Mouse (Mus musculus) thymus, postnatal 0 days (tissue): Measurements from ENCODE around the gene Epha3. TPM values are rescaled to one million over a fixed set of nuclear protein-coding genes. Genes with fewer than 3 reads are reported as not detected.

ENCODE experiments used
- DNase-seq: peaks from one replicate; pipeline ENCODE4 v3.0.0-alpha.2; 2015; ENCODE audit warnings: low spot score
- polyA plus RNA-seq: library from polyadenylated mRNA; unstranded; fragments of >200 nt; fragmentation: Nextera tagmentation; extraction: Ambion mirVana; gene quantifications from 2 replicates; pipeline ENCODE4 v1.2.1, GENCODE M21; 2015

Epha3 gene
- polyA plus RNA-seq, 1 experiment from 2014 or later, result 3.4 TPM

DNA sequence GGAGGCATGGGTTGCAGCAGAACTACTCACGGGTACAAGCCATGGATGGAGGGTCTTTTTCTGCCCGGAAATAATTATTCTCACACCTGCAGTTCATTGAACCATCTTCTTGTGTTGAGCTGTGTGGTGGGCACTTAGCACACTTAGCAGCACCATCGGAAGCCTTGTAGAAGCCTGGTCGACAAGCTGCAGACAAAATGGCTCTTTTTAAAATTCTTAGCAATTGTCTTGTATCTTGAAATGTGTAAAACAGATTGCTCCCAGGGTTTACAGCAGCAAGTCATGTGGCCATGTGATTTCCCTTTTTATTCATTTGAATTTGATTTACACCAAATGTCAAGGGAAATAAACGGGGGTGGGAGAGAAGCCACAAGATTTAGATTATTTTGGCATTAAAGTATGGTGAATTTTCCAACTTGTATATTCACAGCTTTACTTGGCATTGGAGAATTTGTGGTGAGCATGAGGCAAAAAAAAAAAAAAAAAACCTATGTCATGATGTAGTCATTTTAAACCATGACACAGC lies 210.5 kb downstream of the Epha3 start:
- no peak for DNase-seq

DNA sequence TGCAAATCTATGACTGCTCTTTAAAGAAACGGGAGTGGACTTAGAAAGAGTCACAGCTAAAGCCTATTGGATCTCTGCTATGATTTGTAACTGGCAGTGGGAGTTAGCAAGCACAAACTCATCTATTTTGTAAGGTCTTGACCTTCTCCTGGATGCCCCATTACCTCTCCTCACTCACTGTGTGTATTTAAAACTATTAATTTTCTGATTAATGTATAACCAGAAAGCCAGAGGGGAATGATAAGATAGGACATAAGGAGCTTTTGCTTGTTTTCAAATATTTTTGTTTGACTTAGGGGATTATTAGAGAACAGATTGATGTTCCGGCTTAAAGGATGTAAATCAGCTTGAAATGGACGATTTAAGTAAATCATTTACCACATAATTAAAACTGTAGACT lies 213.2 kb downstream of the Epha3 start:
- no peak for DNase-seq

DNA sequence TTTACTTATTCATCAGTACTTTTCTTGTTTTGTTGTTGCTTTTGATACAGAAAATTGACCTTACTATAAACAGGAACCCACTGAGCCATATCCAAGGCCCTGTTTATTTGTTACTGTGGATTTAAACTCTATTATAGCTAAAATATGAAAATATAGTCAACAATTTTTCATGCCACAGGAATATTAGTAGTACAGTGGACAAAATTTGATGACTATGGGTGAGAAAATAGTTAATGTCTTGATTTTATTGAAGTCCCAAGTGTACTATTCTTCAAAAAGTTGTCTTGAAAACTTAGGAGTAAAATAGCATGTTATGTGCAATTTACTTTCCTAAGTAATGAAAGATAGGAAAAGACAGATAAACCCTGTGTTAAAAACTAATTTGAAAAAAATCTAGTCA lies 217.4 kb downstream of the Epha3 start:
- no peak for DNase-seq

DNA sequence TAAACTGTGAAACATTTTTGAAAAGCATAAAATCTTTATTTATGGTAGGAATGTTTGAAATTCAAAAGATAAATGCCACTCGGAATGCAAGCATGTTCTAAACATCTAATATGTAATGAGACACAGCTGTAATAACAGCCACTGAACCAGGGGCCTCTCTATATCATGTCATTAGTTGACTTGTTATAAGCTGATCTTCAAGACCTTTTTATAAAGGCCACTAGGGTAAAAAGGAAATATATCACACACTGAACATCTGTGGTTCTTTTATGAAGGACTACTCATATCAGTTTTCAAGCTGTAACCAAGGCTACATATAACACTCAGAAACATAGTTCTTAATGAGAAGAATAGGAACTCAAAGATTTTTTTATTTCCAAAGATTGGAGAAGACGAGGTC lies 221.3 kb downstream of the Epha3 start:
- DNase-seq, result no peak

DNA sequence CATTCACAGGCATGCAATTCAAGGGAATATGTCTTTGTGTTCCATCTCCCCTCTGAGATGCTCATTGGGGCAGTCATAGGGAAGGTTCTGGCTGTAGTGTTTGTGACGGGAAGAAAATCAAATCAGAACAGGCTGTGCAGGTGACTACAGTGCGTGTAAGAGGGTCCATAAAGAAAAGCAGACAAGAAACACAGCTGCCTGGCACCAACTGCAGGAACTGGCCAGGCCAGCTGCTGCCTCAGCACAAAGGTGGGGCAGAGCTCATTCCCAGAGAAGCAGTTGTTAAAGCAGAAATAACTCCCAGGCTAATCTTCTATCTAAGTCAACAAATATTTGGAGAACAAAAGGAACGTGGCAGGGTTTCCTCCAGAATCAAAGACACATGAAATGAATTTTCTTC lies 222.4 kb downstream of the Epha3 start:
- DNase-seq, result no peak

DNA sequence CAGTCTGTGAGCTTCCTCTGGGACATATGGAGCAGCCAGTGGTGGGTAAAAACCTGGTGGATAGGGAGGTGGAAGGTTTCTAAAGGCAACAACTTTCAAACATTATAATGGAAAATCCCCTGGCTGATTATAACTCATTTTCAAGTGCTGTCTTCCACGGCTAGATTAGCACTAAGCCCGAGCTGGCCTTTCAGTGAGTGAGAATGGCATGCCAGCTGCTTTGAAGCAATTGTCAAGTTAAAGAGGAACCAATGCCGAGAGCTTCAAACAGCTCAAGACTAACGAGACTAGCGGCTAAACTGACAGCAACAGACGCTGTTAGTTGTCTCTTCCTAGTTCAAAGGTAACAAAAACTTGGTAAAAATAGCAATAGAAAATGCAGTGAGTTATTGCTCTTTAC lies 225.3 kb downstream of the Epha3 start:
- DNase-seq, result no peak

DNA sequence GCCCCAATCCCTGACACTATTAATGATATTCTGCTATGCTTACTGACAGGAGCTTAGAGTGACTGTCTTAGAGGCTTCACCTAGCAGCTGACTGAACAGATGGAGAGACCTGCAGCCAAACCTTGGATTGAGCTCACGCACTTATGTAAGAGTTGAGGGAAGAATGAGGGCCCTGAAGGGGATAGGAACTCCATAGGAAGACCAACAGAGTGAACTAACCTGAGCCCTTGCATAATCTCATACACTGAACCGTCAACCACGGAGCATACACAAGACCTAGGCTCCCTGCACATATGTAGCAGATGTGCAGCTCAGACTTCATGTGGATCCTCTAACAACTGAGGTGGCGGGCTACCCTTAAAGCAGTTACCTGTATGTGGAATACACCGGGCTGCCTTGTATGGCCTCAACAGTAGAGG lies 230.2 kb downstream of the Epha3 start:
- DNase-seq, result no peak

DNA sequence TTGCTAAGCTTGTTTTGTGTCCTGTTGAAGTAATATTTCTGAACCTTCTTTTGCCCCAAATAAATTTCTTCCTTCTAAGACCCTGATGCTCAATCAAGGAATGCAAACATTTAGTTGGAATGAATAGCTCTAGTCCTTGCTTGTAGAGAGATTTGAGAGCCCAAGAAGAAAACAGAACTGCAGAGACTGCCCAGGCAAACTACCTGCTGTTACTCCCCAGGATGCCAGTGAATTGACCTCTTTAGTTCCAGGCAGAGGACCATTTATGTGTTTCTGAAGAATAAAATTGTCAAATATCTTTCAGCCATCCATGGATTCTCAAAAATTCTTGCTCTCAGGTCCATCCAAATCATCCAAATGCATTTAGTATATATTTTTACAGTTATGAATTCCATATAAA lies 238.7 kb downstream of the Epha3 start:
- no peak for DNase-seq

DNA sequence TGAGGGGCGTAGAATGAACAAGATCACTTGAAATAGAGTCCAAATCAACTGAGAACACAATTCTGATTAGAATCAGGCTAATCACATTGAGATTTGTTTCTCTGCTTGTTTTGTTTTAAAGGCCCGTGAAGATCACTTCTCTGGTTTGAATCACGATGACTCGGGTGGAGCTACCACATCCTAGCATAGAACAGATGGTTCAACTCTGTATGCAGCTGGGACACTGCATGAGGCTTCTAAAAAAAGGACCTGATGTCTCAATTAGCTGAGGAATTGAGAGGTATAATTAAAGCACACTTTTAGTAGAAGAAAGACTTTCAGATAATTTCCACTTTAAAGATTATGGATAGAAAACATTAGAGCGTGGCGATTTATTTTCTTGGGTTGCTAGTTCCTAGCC lies 242.1 kb downstream of the Epha3 start:
- DNase-seq, result no peak

DNA sequence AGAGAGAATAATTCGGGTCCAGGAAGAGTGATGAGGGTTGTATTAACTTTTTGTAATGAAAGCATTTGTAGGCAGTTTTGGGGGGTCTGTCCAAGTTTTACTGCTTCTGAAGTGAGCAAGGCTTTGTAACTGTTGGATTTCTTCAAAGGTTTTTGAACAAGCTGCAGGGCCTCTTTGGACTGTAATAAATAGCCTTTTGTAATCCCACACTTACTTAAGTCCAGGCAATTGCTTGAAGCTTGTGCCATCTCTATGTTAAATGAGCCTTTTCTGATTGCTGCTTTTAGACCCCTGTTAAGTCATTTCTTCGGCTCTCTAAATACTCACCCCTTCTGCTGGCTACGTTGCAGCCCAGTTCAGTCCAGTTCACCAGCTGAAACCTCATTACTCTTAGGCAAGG lies 248.6 kb downstream of the Epha3 start:
- DNase-seq, result no peak

DNA sequence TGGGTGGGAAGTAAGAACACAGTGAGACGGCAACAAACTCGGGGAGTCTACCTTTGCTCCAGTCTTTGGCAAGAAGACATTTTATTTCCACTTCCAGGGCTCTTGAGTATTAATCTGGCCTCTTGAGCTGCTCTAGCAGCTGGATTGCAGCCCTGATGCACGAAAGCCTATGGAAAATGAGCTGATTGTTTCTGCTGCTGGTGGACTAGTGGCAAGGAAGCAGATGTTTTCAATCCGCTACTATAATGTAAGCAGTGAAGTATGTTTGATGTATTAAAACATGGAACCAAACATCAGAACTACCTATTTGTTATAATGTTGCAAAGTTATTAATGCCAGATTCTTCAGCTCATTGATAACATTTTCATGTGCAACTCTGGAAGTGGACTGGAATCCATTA lies 251.0 kb downstream of the Epha3 start:
- no peak for DNase-seq

DNA sequence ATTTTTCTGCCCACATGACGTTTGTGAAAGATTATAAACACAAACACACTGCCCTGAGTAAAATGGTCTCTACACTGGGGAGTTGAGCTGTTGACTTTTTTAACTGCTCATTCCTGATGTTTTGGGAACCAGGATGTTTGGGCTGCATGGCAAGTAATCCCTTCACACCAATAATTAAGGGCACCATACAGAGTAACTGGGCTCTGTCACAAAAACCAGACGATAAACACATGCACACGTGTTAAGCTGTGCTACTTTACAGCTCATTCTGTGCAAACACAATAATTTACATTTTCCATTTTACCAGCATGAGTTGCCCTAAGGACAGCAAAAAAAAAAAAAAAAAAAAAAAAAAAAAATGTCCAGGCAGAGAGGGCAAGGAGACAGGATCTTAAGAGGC lies 263.7 kb downstream of the Epha3 start:
- DNase-seq, result no peak

DNA sequence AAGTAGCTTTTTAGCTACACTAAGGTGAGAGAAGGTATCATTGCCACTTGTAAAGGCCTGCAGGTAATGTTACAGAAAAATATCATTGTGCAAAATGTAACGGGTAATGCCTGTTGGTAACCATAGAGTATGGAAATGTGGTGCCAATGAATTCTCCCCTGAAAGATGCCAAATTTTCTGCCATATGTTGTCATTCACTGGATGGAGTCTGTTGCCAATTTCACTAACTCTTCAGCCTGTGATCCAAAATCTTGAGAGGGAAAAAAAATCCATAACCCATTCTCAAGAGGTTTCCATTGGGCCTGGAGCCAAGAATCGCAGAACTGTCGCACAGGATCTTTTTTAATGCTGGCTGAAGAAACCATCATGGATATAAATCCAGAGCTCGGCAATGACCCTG lies 269.3 kb downstream of the Epha3 start:
- no peak for DNase-seq

DNA sequence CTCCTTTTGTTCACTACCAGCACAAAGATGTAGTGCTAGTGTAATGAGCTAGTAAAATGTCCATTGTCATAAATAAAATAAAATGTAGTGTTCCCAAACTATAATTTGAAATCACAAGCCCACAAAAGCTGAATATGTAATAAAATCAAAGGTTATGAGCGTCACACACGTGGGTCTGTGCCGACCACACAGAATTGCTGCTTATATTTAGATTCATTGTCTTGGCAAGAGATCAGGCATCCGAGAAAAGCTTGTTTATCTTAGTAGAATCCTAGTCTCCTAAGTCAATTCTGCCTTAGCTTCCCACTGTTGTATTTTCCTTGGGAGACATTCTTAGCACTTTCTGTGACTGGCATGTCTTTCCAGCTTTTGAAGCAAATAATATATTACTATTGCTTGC lies 294.2 kb downstream of the Epha3 start:
- DNase-seq, result no peak

DNA sequence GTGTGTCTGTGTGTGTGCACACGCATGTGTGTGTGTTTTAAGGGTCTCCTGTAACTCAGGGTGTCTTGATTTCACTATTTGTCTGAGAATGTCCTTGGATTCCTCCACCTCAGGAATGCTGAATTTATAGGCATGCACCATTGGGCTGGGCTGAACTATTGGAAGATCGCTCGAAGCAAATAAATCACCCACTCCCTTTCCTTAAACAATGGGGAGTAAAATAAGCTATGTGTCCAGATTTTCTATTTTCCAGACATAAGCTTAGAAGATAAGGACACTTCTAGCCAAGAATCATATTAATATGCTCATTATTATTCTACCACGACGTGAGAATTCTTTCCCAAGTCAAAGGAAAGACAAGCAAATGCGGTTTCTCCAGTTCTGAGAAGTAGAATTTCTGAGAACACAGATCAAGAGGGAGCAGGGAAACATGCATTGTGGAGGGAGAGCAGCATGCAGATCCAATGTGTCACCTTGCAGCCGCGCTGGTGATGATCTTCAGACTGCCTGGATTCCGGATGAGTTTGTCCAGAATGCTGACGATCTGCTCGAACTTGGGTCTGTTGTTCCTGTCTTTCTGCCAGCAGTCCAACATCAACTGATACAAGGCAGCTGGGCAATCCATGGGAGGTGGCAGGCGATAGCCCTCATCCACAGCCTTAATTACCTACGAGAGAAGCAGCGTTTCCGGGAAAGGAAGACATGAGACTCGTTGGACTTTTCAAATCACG lies 297.7 kb downstream of the Epha3 start:
- no peak for DNase-seq

DNA sequence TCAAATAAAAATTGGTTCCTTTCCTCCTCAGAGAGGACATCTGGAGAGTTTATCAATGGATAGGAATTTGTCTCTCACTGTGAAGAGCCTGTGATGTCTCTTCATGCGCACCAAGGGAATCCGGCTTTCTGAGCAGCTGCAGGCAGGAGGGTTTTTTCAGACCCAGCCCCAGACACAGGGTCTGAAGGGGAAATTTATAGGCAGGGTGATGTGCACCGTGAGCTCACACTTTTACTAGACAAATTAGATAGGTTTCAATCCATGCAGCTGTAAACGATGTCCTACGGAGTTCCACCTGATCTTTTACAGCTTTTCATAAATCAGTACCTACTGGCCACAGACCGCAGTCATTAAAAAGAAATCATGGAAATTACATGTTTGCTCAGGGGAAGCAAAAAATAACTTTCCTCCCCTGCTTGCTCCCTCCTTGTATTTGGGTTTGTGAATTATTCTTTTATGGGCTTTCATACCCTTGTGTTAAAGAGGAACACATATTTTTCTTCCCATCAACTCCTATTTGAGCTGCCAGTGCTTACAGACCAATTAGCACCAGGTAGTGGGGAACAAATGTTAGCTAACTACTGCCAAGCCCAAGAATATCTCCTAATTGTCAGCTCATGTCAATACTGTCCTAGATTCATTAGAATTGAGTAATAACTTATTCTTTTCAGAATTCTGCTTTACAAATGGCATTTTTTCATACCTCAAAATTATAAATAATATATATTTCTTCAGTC lies 307.4 kb downstream of the Epha3 start:
- DNase-seq, result no peak

DNA sequence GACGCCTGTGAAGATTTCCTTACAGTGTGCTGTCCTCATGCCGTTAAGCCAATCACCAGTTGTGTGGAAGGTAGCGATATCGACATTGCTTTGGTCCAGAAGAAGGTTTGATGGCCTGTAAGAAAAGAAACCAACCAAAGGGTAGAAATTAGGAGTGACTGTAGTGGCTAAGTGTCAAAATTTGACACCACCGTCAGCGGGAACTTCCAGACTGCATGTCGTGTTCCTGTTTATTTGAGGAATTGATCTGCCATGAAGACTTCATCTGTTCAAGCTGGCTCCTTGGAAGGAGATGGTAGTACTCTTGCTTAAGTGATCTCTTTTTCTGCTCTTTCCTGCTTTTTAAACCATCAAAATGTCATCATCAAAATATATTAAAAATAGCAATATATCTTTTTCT lies 311.4 kb downstream of the Epha3 start:
- no peak for DNase-seq

DNA sequence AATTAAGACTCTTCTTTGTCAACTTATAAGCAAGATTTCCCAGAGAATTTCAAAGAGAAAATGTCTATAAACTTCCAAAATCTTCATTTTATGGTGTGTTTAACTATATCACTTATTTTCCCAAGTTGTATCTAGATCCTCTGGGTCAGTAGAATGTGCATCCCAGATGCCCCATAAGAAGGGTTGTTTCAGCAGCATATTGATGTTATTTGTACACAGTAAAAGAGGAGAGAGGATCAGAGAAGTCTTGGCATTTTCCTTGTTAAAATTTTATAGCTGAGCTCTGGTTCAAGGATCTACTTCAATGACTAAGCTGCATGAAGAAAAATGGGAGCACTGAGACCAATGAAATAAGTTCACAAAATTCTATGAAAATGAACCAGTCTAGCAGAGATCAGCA lies 324.5 kb downstream of the Epha3 start:
- DNase-seq, result no peak

DNA sequence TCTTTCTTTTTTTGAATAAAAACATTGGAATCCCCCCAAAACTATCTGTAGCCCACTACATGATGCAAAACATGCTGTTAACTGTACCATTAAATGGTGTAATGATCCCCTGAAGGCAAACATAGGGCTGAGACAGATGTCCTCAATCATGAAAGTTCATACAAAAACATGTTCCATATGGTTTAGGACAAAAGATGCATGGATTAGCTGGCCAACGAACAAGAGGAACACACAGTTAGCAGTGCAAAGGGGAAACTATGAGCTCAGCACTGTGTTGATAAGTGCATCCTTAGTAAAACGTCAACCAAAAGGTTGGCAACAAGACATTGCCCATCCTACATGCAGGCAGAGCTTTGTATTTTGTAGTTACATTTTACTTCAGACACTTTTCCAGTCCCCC lies 335.2 kb downstream of the Epha3 start:
- DNase-seq, result no peak

DNA sequence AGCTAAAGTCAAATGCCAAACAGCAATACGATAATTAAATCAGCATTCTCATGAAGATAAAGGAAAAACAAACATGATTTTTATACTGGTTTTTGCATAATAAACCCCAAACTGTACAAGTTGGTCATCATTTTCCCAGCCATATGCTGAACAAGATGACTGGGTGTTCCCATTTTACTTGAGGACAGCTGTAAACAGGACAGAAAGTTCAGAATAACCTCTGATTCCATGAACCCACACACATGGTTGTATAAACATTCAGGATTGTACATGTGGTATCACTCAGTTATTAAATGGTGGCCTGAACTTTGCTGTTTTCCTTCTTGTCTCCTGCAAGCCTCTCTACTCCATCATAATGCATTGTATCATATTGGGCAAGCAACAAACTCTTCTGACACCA lies 346.3 kb downstream of the Epha3 start:
- no peak for DNase-seq

DNA sequence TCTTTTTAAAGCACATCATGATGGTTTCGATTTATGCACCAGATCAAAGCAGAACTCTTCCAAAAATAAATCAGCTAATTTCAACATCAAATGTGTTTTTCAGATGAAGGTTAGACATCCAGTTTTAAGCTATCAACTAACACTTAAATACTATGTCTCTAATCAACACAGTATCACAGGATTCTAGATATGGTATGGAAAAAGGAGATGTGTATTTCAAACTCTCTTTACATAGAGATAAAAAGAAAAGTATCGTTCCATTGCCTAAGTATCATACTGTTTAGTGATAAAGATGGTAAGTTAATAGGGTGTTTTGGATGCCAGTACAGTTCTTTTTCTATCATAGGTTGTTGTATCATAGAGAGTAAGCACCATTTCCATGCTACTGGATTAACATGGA lies 353.9 kb downstream of the Epha3 start:
- DNase-seq, result no peak

DNA sequence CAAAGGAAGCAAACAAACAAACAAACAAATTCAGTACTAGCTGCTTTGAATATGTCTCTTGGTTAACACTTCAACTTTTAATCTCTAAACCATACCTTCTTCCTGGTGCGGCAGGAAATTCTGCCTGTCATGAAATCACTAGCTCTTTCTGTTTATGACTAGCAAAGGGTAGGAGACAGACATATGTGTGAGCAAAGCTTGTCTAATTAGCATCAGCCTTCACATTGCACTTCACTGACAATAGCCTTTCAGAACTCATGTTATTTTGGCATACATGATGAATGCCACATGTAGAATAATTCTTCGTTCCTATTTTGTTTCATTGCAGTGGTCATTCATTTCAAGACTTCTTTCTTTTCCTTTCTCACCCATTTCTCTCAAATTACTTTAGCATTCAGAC lies 357.5 kb downstream of the Epha3 start:
- DNase-seq, result no peak

DNA sequence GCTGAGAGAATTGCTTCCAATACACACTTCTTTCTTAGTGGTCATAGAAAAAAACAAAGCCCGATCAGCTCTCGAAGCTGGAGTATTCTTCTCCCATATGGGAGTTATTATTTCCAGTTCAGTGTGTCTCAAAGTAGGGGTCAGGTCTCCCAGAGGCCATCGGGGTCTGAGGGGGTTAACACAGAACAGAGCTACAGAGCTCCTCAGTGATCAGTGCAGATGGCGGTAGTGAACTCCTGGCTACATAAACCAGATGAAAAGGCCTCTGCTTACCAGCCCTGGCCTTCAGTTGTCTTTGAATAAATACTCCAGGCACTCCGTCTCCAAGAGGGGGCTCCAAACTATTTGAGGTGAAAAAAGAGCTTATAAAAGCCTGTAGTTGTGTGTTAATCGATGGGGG lies 362.5 kb downstream of the Epha3 start:
- no peak for DNase-seq
